8 mouse cellular contexts compared by ENCODE assay signal in the genomic region with DNA sequence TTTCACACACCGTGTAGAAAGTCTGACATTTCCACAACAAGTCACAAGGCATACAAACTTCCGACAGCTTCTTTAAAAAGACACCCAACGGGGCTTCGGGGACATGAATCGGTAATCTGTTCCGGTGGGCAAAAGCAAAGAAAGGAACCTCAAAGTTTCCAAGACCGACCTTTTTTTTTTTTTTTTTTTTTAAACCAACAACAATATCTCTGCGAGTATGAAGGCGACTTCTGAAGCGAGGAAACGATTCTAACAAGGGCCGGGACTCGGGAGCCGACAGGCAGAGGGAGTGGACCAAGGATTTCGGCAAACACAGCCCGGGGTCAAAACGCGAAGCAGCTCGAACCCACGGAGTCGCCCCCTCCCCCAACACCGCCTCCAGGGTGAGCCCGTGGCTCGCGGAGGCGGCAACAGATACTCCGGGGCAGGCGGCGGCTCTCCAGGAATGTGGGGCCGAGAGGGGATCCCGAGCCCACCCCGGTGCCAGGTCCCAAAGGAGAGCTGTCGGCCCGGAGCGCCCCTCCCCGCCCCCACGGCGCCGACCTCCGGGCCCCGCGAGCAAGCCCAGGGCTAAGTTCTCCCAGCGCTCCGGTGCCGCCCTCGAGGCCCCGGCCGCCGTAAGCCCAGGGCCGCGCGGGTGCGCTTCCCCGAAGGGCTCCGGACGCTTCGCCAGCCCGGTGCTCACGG. TPM values are rescaled to one million over a fixed set of nuclear protein-coding genes. Genes with fewer than 3 reads are reported as not detected.
A peak's percentile ranks its signal among the peaks of the same experiment; 100 is the strongest.
DNase-seq lines count a peak whose midpoint lies in the region; ATAC-seq and TF ChIP-seq lines count a peak whose summit lies in the region.

No protein-coding gene starts in this region.

- 0 out of 2 replicates have a peak, but pooled peaks have one; percentile 15 for ATAC-seq in G1E (ENCODE audit: extremely low read depth, insufficient number of reproducible peaks, low FRiP score, poor library complexity, severe bottlenecking)

- TF ChIP-seq CTCF in G1E (IDR thresholded peaks at IDR 0.05; ENCODE audit: low read depth, low read length): no peak

- peaks cover 40% of the 10 kb centered on the region for H3K4me1 ChIP-seq in G1E (ENCODE audit: insufficient read depth, low read depth, low read length)
- H3K4me1 ChIP-seq in hindbrain, embryonic 10.5 days (replicated peaks): peaks cover 11% of the 10 kb centered on the region

- peak overlapping the region; percentile 100 for H3K27ac ChIP-seq in hindbrain, embryonic 10.5 days

- H3K36me3 ChIP-seq in G1E (replicated peaks): peaks cover 8% of the 10 kb centered on the region
- no peaks in the 10 kb centered on the region for H3K36me3 ChIP-seq in hindbrain, embryonic 10.5 days

- peaks cover 6% of the 10 kb centered on the region for H3K27me3 ChIP-seq in G1E (ENCODE audit: insufficient read depth, low read length)
- H3K27me3 ChIP-seq in hindbrain, embryonic 10.5 days (ENCODE audit: insufficient read depth, poor library complexity, severe bottlenecking): no peaks in the 10 kb centered on the region

- H3K4me3 ChIP-seq in G1E (ENCODE audit: low read depth, low read length): peak overlapping the region; percentile 80
- H3K4me3 ChIP-seq in hindbrain, embryonic 10.5 days: peak overlapping the region; percentile 97

- no peaks in the 10 kb centered on the region for H3K9me3 ChIP-seq in G1E (replicated peaks)
- no peaks in the 10 kb centered on the region for H3K9me3 ChIP-seq in hindbrain, embryonic 10.5 days

- WGBS in hindbrain, embryonic 10.5 days: under 1% methylated on average over 59 of the region's 59 CpGs

- DNase-seq in G1E (ENCODE audit: low spot score): peak; percentile 53
- peak; percentile 35 for DNase-seq in cerebellum, adult 8-10 months
- DNase-seq in forelimb bud, embryonic 11.5 days (ENCODE audit: low read depth, low spot score): peak; percentile 55
- DNase-seq in hindbrain, embryonic 10.5 days (ENCODE audit: low spot score): peak; percentile 71
- peak; percentile 40 to 41 for DNase-seq in layer of hippocampus, postnatal 14 days (ENCODE audit: low spot score in 2 of 2)
- DNase-seq in lung, postnatal 14 days: peak; percentile 51
- peak; percentile 41 for DNase-seq in ovary, postnatal 14 days (ENCODE audit: low spot score)
- peak; percentile 59 to 74 for DNase-seq in thymus, postnatal 36 days

RNA-seq across cellular contexts. Expression of gene Rnf2, which starts 0.8 kb away (rescaled TPM):
- total RNA-seq in G1E (2014; fragmentation: Nextera tagmentation) (192 and 210 TPM in 2 replicates), G1E (2017) (161 and 166 TPM in 2 replicates)
- 74.5 and 92.5 TPM in 2 replicates for polyA plus RNA-seq in G1E (2012)
- polyA plus RNA-seq in hindbrain, embryonic 10.5 days (2016; fragmentation: Nextera tagmentation; extraction: Ambion mirVana): 102 and 116 TPM in 2 replicates
- 10 to 100 TPM; 37.0 to 40.7 TPM for total RNA-seq in layer of hippocampus, postnatal 14 days (2021)

Comparison
In these comparisons a context has a peak if more than half of its experiments do, and no peak if none do; other contexts are left out.
1. Peak in every context shown above with its lines: DNase-seq, ATAC-seq, H3K4me3 ChIP-seq and H3K27ac ChIP-seq.